In the genomic region with DNA sequence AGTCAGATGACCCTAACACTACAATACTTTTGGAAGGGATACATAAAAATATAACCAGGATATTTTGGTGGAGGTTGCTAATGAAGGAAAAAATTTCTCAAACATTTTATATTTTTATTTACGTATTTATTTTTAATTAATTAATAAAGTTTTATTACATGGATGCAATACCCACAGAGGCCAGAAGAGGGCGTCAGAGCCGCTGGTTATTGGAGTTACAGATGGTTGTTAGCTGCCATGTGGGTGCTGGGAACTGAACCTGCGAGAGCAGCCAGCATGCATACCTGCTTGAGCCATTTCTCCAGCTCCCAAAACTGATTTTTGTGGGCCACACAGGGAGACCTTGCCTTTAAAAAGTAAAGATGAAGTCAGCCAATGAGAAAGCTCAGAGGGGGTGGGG, we compare ENCODE assay signal across 22 mouse cellular contexts.
DNase-seq lines count a peak whose midpoint lies in the region; ATAC-seq and TF ChIP-seq lines count a peak whose summit lies in the region.
"Had no signal": no experiment of that assay in that cellular context is flagged by ENCODE, and none has a peak within 500 bp of the region (broad histone marks: within the 10 kb centered on the region; RNA-seq: fewer than 3 reads in every experiment).

No protein-coding gene starts in this region.

- H3K9ac ChIP-seq in heart, adult 2 months (ENCODE audit: low read depth, low read length) = no peak overlapping the region
- no peak overlapping the region for H3K9ac ChIP-seq in liver, adult 2 months (ENCODE audit: low read depth, low read length)
- H3K9ac ChIP-seq in midbrain, postnatal 0 days (replicated peaks; ENCODE audit: low read length, poor library complexity, severe bottlenecking) = no peak overlapping the region
- H3K9ac ChIP-seq in midbrain, embryonic 13.5 days (replicated peaks) = no peak overlapping the region
- H3K9ac ChIP-seq: hindbrain, embryonic 15.5 days; limb, embryonic 13.5 days had no signal

- H3K4me2 ChIP-seq in midbrain, postnatal 0 days (ENCODE audit: low read depth, low read length, poor library complexity, severe bottlenecking) = no peak overlapping the region
- H3K4me2 ChIP-seq in midbrain, embryonic 13.5 days (replicated peaks) = no peak overlapping the region
- H3K4me2 ChIP-seq: hindbrain, embryonic 15.5 days; limb, embryonic 13.5 days had no signal

- H3K4me1 ChIP-seq in heart, adult 2 months (ENCODE audit: control insufficient read depth, insufficient read depth, low read length) = peaks cover 7% of the 10 kb centered on the region
- peaks cover 21% of the 10 kb centered on the region for H3K4me1 ChIP-seq in liver, adult 2 months (ENCODE audit: control insufficient read depth, insufficient read depth, low read length)
- H3K4me1 ChIP-seq in midbrain, postnatal 0 days (ENCODE audit: insufficient read depth, low read length) = no peaks in the 10 kb centered on the region; the same call in 1 of the 2 replicates
- peaks cover 30% of the 10 kb centered on the region for H3K4me1 ChIP-seq in midbrain, embryonic 13.5 days (replicated peaks)

- H3K27me3 ChIP-seq in heart, adult 2 months (ENCODE audit: control insufficient read depth, insufficient read depth, low read length) = no peaks in the 10 kb centered on the region
- H3K27me3 ChIP-seq in liver, adult 2 months (ENCODE audit: control insufficient read depth, insufficient read depth, low read length) = no peaks in the 10 kb centered on the region
- H3K27me3 ChIP-seq in midbrain, postnatal 0 days (ENCODE audit: insufficient read depth, low read length) = no peaks in the 10 kb centered on the region
- H3K27me3 ChIP-seq in midbrain, embryonic 13.5 days = peaks cover 4% of the 10 kb centered on the region; the same call in 1 of the 2 replicates
- H3K27me3 ChIP-seq: hindbrain, embryonic 15.5 days; limb, embryonic 13.5 days had no signal

- no peak for ATAC-seq in midbrain, postnatal 0 days (ENCODE audit: low FRiP score)
- ATAC-seq in midbrain, embryonic 13.5 days = no peak
- ATAC-seq: midbrain, embryonic 16.5 days had no signal

- 57% methylated on average over 4 of the region's 4 CpGs for WGBS in heart, adult 2 months
- 66% methylated on average over 4 of the region's 4 CpGs for WGBS in liver, adult 2 months
- 59% methylated on average over 4 of the region's 4 CpGs for WGBS in midbrain, postnatal 0 days
- 60% methylated on average over 4 of the region's 4 CpGs for WGBS in midbrain, embryonic 13.5 days

- no peak overlapping the region for H3K4me3 ChIP-seq in heart, adult 2 months
- no peak overlapping the region for H3K4me3 ChIP-seq in liver, adult 2 months (ENCODE audit: insufficient read depth, low read depth, low read length)
- no peak overlapping the region for H3K4me3 ChIP-seq in midbrain, postnatal 0 days (ENCODE audit: low read depth, low read length)
- no peak overlapping the region for H3K4me3 ChIP-seq in midbrain, embryonic 13.5 days (replicated peaks)
- H3K4me3 ChIP-seq: forebrain, embryonic 10.5 days; hindbrain, embryonic 15.5 days; limb, embryonic 13.5 days had no signal

- H3K36me3 ChIP-seq in heart, adult 2 months (ENCODE audit: control insufficient read depth, insufficient read depth, low read length) = no peaks in the 10 kb centered on the region
- H3K36me3 ChIP-seq in liver, adult 2 months (ENCODE audit: control insufficient read depth, insufficient read depth, low read length) = no peaks in the 10 kb centered on the region
- H3K36me3 ChIP-seq in midbrain, postnatal 0 days (ENCODE audit: insufficient read depth, low read length) = no peaks in the 10 kb centered on the region
- no peaks in the 10 kb centered on the region for H3K36me3 ChIP-seq in midbrain, embryonic 13.5 days
- H3K36me3 ChIP-seq: forebrain, embryonic 10.5 days; hindbrain, embryonic 15.5 days; limb, embryonic 13.5 days had no signal

- H3K79me2 ChIP-seq in heart, adult 2 months (replicated peaks; ENCODE audit: control insufficient read depth, insufficient read depth, low read length) = no peaks in the 10 kb centered on the region
- H3K79me2 ChIP-seq in liver, adult 2 months (ENCODE audit: control insufficient read depth, insufficient read depth, low read length) = no peaks in the 10 kb centered on the region

- no peak overlapping the region for H3K27ac ChIP-seq in heart, adult 2 months
- H3K27ac ChIP-seq in liver, adult 2 months (replicated peaks; ENCODE audit: insufficient read depth, low read depth, low read length) = 0 out of 2 replicates have a peak overlapping the region, but pooled peaks have one; percentile 12
- no peak overlapping the region for H3K27ac ChIP-seq in midbrain, postnatal 0 days (ENCODE audit: low read depth, low read length)
- H3K27ac ChIP-seq in midbrain, embryonic 13.5 days = no peak overlapping the region
- H3K27ac ChIP-seq: forebrain, embryonic 10.5 days; hindbrain, embryonic 15.5 days; limb, embryonic 13.5 days had no signal

- no peak for TF ChIP-seq POLR2A in heart, adult 2 months (IDR thresholded peaks at IDR 0.05; ENCODE audit: insufficient read depth, low read depth, low read length)
- TF ChIP-seq POLR2A in liver, adult 2 months (IDR thresholded peaks at IDR 0.05; ENCODE audit: extremely low read depth, insufficient read depth, low read length) = no peak

- peak; percentile 51 for TF ChIP-seq CTCF in heart, adult 2 months (IDR thresholded peaks at IDR 0.05)
- TF ChIP-seq CTCF in liver, adult 2 months (IDR thresholded peaks at IDR 0.05; ENCODE audit: low read depth, low read length) = peak; percentile 51
- TF ChIP-seq CTCF in midbrain, postnatal 0 days (IDR thresholded peaks at IDR 0.05) = peak; percentile 30

- no peak for TF ChIP-seq EP300 in heart, adult 2 months (IDR thresholded peaks at IDR 0.05; ENCODE audit: insufficient read depth, low read depth, low read length)

- no peaks in the 10 kb centered on the region for H3K9me3 ChIP-seq in midbrain, postnatal 0 days (ENCODE audit: low read length)
- H3K9me3 ChIP-seq in midbrain, embryonic 13.5 days = peaks cover 3% of the 10 kb centered on the region; the same call in 1 of the 2 replicates
- H3K9me3 ChIP-seq: hindbrain, embryonic 15.5 days; limb, embryonic 13.5 days had no signal

- intact Hi-C loops in heart, adult 2 months (cut with DNase I) = no loop called here

- no peak for DNase-seq in heart, adult 2 months
- no peak for DNase-seq in heart, adult 8-10 months (ENCODE audit: low spot score)
- DNase-seq in liver, adult 2 months (ENCODE audit: extremely low read depth, low read depth, low spot score) = no peak
- no peak for DNase-seq in liver
- DNase-seq in midbrain, postnatal 0 days (ENCODE audit: low spot score) = no peak
- DNase-seq in adrenal gland, adult 8-10 months = no peak
- DNase-seq: adrenal gland, postnatal 36 days; cerebellum, adult 2 months; cerebellum, postnatal 36 days; heart, adult 11 months; heart, postnatal 36 days; kidney, adult 11 months; kidney, postnatal 10 days; layer of hippocampus, adult 9-11 months; lung, postnatal 10 days; right cerebral cortex, postnatal 25 days; thymus, postnatal 36 days had no signal
